Mouse (Mus musculus) mouse embryonic stem cell (cell line): ENCODE results near the gene Hvcn1.

Experiments used
- in situ Hi-C, 2 experiments: fragments of 300-500 bp; cut with MboI; formaldehyde crosslinking; loops; 1 replicate in 1 of 2; 3 replicates in 1 of 2; pipeline ENCODE4 v1.14.3; 2019 to 2020; ENCODE audit warnings: low sequenced_read_pairs in 2 of 2, low pct_unique_long_range_greater_than_20kb in 1 of 2, mixed read lengths in 1 of 2; ENCODE audit not compliant: unreplicated experiment in 1 of 2

The Hvcn1 gene

DNA sequence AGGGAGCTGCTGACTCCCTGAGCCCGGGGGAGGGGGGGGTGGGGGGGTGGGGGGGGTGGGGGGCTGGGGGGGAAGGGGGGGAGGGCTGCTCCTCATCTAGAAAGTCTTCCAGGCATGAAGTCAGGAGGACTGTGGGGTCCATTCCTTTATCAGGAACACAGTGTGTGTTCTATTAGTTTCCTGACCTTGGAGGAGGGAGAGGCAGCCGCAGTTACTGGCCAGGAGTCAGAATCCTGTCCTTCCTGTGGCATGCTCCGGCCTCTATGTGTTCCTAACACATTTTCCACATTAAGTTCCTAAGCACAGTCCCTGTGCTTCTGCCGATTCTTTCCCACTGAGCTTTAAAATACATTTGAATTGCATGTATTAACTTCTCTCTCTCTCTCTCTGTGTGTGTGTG is 22.2 kb downstream of the Hvcn1 start:
- in situ Hi-C loops: no loop called here

DNA sequence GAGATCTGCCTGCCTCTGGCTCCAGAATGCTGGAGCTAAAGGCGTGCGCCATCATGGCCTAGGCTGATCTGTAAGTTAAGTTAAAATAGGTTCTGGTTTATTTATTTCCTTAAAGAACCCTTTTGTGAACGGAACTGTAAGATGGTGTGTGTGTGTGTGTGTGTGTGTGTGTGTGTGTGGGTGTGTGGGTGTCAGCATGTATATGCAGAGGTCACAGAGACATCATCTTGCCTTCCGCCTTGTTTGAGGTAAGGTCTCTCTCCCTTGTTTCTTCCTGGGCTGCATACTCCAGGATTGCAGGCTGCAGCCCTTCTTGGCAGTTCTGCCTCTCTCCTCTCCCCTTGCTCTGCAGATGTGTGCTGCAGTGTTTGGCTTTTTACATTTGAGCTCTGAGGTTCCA is 24.2 kb downstream of the Hvcn1 start:
- in situ Hi-C loops: no loop called here

DNA sequence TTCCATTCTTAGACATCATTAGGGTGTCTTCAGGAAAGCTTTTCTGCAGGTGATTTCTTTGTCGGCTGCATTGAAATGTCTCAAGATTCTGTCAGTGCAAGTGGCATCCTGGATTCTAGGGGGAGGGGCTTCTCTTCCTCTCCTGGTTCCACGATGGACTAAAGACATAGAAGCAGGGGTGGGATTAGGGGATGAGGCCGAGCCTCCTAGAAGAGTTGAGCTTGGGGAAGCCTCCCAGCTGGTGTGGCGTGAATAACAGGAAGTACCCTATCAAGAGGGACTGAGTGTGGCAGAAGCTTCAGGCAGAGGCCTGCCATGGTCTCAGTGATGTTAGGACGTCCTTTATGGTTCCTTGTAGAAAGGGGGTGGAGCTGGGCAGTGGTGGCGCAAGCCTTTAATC is 24.8 kb downstream of the Hvcn1 start:
- in situ Hi-C loops: no loop called here

DNA sequence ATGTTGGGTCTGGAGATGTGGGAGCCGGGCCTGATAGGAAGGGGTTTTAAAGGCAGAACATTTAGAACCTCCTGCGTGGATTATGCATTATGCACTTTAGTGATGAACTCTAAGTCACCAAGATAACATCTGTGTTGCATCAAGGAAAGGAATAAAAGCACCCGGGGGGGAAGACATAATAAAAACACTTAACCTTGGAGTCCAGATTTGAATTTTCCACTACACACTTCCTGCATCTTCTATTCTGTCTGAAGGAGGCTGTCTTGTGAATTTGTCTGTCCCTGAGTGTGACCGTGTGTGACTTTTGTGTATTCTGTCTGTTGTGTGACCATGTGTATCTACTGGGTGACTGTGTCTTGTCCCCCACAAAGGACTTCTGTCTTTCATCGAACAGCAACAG is 25.4 kb downstream of the Hvcn1 start:
- in situ Hi-C loops: no loop called here

DNA sequence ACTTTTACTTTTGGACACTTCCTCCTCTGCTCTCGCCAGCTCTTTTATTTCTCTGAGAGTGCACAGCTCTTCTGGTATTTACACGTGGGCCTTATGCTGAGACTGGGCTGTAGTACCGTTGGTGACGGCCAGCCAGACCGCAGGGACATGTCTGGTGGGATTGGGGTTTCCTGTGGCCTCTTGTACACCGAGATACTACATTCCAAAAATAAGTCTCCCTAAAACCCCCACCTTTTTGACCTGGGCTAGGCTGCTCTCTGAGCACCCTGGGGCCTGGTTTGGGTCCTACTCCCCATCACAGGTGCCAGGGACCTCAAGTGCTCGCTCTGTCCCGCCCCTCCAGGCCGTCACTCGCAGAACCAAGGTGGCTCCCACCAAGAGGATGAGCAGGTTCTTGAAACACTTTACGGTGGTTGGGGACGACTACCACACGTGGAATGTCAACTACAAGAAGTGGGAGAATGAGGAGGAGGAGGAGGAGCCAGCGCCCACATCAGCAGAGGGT is 26.5 kb downstream of the Hvcn1 start:
- in situ Hi-C loops: no loop called here

DNA sequence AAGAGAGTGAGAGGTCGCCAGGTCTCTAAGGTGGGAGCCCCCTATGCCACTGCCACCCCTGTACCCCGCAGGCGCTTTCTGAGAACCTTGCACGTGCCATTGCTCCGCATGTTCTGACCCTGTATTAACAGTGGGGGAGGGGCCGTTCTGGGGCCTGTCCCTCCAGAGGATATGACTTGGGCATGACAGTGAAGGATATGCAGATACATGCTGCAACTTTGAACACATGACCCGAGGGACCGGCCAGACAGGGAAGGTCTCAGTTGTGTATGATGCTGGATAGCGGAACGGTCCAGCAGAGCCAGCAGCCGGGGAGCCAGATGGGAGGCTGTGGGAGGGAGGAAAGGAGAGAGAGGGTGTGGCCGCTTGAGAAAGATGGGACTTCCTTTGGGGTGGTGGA is 27.1 kb downstream of the Hvcn1 start:
- in situ Hi-C loops: no loop called here

DNA sequence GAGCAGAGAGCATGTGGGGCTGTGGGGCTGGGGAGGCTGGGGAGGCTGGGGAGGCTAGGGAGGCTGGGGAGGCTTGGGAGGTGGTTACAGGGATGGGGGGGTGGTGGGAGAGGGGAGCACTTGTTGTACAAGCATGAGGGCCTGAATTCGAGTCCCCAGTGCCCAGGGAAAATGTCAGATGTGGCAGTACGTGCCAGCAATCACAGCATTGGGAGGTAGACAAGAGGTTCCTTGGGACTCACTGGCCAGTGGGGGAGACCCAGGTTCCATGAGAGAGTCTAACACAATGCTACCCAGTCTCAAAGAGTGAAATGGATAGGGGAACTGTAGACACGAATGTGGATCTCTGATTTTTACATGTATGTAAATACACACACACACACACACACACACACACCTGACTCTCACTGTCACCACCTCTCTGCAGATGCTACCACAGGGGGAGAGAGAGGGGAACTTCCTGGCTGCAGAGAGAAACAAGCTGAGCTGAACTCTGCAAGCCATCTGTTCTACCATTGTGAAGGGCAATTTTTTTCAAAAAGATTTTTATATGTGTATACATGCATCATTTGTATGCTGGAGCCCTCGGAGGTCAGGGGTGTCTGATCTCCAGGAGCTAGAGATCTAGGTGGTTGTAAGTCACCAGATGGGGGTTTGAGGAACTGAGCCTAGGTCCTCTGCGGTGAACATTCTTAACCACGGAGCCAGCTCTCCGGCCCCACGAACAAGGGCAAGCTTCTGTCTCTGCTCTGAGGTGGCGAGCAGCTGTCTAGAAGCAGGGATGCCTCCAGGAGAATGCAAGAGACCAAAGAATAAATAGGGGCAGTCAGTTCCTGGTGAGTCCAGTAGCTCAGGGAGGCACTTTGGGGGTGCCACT is 28.0 kb downstream of the Hvcn1 start:
- in situ Hi-C loops: no loop called here

DNA sequence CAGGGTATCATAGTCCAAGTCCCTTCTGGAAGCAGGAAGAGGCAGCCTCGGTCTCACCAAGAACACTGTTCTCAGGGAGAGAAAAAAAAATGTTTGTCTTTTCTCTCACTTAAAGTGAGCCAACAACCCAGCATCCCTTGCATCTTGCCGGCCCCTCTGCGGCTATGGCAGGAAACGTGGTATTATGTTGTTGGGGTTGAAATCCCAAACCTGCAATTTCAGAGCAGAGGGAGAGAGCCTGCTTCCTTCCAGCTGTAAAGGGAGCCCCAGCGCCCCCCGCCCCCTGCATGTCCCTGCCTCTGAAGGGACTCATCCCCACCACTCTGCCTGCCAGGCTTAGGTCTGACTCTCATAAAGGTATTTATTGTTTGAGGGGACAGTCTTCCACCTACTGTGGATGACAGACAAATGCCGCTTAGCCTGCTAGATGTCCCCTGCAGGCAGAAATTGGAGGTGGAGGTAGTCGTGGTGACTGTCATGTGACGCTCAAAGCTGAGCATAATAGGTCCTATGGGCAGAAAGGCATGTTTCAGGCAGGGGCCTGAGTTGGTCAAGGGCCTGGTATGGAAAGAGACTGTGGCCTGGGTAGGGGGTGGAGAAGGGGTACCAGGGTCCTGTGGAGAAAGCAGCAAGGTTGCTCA is 28.7 kb downstream of the Hvcn1 start:
- in situ Hi-C loops: no loop called here

DNA sequence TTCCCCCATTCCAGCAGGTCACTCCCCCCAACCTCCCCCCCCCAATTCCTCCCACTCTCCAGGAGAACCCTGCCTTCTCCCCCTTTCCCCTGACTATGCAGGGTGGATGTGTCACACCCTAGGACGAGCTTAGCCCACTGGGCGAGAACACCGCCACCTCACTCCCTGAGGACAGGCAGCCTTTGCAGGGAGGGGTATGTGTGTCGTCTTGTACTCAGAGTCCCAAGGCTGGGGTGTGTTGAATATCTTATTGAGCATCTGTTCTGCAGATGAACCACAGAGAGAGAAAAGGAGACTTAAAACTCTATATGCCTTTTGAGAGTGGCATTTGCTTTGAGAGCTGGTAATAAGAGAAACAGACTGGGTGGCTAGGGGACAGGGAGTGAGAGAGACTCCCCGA is 30.6 kb downstream of the Hvcn1 start:
- in situ Hi-C loops: no loop called here

DNA sequence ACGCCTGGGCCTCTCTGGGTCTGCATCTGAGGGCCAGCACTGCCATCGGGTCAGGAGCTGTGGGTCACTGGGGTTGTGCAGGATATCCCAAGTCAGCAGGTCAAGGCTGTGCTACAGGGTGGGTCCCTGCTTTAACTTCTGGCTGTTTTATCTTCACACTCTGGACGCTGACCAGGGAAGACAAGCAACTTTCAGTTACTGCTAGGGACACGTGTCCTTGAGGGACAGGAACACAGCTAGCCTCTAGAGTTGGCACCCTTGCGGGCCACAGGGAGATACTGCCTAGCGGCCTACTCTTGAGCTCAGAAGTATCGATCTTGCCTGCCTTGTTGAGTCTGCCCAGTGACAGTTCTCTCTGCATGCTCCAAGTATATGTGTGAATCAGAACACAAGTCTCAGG is 33.0 kb downstream of the Hvcn1 start:
- in situ Hi-C loops: no loop called here

DNA sequence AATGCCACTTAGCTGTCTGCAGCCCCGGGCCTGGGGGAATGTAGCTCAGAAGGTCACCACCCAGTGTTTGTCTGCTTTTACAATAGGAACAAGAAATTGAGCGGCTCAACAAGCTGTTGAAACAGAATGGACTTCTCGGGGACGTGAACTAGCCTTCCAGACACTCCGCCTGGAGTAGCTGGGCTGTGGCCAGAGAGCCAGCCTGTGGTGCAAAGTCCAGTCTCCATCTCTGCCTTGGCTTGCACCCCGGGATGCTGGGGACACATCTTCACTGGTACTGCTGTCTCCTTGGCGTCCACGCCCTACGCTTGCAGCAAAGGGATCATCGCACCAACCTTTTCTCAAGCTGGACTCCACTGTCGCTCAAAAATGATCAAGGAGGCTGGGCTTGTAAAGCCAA is 33.9 kb downstream of the Hvcn1 start:
- in situ Hi-C loops: no loop called here

DNA sequence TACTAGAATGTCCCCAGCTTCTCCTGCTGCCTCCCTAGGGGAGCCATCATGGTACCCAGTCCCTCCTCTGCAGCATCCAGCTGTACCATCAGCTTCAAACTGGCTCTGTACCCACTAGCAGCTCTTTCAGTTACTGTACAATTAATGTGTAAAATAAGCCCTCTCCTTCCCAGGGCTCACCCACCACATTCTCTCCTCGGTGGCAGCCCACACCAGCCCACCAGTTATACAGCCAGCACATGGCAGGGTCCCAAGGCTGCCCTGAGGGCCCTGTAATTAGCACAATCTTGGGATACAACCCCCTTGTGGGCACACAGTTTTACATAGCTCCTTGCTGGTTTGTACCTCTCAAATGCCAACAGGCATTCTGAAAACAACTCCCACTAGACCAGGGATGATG is 34.4 kb downstream of the Hvcn1 start:
- in situ Hi-C loops: no loop called here

DNA sequence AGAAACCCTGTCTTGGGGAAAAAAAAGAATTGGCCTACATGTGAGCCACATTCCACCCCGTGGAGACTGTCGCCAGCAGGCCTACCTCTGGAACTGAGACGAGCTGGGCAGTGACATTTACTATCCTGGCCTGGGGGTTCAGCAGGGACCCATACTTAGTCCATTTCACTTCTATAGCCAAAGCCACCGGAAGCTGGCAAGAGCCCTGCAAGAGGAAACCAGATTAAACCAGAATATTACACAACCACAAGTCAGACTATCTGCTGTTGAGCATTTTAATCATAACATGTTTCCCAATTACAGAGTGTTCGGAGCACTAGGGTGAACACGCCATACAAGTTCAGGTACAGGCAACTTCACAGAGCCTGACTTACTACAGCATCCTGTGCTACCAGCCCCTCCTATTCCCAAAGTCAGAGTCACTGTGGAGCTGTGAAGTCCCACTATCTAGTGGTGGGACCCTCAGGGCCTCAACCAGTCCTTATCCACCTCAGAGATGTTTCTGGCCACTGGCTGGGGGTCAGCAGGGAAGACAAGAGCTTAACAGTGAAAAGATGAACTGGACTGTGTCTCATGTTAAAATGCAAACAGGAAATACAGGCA is 36.0 kb downstream of the Hvcn1 start:
- in situ Hi-C loops: no loop called here

DNA sequence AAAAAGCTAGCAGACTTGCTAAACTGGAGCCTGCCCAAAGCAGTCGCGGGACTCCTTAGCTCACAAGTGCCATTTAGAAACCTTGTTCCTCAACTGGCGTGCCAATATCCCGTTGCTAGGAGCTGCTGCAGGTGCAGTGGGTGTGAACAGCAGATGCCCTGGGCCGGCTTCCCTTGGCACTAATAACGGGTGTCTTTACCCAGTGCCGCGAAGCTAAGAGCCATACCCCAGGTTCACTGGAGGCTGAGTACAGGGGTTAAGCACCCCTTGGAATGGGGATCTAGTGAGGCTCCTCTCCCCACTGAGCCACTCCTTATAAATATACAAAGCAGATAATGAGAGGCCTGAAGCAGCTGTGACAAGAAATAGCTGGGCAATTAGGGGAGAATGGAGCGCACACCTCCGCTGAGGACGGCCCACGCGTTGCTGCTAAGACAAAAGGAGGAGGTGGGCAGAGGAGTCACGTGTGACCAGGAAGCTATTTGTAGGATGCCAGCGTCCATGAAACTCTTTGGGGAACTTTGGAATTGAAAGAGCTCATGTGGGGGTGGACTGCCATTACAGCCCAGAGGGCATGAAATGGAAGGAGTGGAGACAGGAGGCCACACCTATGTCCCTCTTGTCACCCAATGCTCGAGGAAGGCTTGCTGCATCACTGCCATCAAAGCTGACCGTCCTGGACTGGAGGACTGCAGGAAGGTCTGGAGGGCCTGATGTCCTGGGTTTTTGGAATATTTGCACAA is 37.3 kb downstream of the Hvcn1 start:
- in situ Hi-C loops: no loop called here

DNA sequence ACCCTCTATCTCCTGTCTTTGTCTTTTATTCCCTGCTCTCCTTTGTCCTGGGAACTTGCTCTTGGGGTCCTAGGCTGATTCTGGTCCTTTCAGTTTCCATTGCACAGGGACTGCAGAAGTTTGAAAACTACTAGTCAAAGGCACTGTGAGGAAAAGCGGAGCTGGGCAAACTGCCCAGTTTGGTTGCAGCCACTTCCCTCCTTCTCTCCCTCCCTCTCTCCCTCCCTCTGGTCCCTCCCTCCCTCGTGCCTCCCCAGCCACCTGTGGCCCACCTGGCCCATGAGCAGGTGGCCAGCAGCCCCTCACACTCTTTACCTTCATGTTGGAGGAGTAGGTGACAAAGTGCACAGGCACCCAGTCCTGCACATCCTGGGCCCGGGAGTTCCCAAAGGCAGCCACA is 38.6 kb downstream of the Hvcn1 start:
- in situ Hi-C loops: no loop called here

DNA sequence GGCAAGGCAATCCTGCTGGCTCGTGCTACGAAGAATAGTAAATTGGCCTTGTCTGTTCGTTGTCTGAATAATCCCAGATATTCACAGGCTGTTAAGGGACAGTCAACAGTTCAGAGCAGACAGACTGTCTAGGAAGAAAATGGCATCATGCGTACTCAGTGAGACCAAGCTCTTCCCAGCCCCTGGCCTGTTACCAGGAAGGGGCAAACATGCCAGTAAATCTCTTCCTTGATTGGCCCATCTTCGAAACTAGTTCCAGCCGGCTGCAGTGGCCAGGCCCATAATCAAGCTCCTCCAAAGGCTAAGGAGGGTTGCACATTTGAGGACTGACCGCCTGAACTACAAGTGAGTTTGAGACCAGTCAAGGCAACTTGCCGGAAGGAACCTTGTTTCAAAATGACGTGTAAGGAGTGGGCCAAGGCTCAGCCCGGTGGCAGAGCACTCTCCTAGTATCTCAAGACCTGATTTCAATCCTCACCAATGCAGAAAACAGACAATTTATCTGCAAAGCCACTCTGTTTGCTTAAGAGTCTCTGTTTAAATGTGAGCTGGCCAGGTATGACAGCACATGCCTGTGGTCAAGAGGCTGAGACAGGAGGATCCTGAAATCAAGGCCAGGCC is 40.1 kb downstream of the Hvcn1 start:
- in situ Hi-C loops: no loop called here

DNA sequence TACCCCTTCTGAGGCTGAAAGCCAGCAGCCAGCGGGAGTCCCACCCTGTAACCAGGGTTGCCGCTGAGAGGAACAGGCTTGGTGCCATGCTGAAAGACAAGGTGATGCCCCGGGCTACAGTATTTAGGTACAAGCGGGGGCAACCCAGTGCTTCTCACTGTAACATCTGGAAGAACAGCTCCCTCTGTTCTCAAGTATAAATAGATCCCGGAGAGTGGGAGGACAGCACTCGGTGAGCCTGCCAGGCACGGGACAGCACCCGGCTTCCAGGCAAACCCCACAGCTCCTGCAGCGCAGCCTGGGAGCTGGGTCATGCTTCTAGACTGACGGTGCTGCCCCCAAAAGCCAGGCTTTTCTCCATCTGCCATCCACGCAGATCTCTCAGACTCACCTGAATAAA is 40.9 kb downstream of the Hvcn1 start:
- in situ Hi-C loops: no loop called here

DNA sequence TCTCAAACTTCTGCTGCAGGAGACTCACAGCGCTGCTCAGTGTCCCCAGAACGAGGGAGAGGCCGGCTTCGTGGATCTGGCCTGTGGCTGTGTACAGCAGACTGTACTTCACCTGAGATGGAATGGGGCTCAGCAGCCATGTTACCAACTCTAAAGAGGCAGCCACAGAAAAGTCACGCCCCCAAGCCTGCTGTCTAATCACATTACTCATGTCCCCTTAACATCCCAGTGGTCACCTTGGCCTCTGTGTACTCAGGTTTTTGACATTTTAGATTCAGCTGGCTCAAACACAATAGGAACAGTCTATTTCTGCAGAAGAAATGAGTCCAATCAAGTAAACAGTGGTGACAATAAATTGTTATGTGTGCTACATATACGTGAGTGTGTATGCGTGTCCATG is 41.3 kb downstream of the Hvcn1 start:
- in situ Hi-C loops: no loop called here

DNA sequence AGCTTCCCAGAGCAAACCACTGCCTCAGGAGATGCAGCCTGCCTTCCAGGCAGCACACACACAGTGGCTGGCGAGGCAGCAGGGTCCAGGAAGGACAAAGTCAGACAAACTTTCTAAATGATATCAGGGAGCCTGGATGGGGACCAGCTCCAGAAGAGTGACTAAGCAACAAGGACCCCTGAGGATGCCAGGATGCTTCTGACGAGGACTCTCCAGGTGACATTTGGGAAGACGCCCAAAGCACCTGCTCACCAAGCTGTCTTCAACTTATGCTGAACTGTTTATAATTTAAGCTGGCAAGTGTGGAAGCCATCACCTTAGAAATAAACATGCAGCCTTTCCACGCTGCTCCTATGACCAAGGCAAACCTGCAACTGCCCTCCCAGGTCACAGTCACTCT is 42.7 kb downstream of the Hvcn1 start:
- in situ Hi-C loops: no loop called here
